Mouse (Mus musculus) hindbrain, embryonic 12.5 days (tissue): ENCODE data around the gene D17H6S53E. TPM values are rescaled to one million over a fixed set of nuclear protein-coding genes. Genes with fewer than 3 reads are reported as not detected.

Experiments
- ATAC-seq: fragments of 200-750 bp; cut with Nextera tagmentation; 2 replicates; pipeline ENCODE4 v1.8.0; 2017; ENCODE audit warnings: moderate TSS enrichment; ENCODE audit not compliant: low FRiP score
- H3K27ac ChIP-seq: fragments of 300-500 bp; sonication (generic); 2 replicates; pipeline ENCODE4 v1.5.1; 2016; ENCODE audit warnings: mild to moderate bottlenecking
- H3K27me3 ChIP-seq: fragments of 300-500 bp; sonication (generic); 2 replicates; pipeline ENCODE4 v1.6.1; 2016; ENCODE audit warnings: mild to moderate bottlenecking
- H3K36me3 ChIP-seq: fragments of 300-500 bp; sonication (generic); 2 replicates; pipeline ENCODE4 v1.6.1; 2016; ENCODE audit warnings: mild to moderate bottlenecking
- H3K4me1 ChIP-seq: fragments of 300-500 bp; sonication (generic); 2 replicates; pipeline ENCODE4 v1.6.1; 2016
- H3K4me2 ChIP-seq: fragments of 300-500 bp; sonication (generic); replicated peaks from 2 replicates; pipeline ENCODE4 v1.6.1; 2016; ENCODE audit warnings: mild to moderate bottlenecking
- H3K4me3 ChIP-seq: fragments of 300-500 bp; sonication (generic); 2 replicates; pipeline ENCODE4 v1.5.1; 2016; ENCODE audit warnings: mild to moderate bottlenecking
- H3K9ac ChIP-seq: fragments of 300-500 bp; sonication (generic); 2 replicates; pipeline ENCODE4 v1.6.1; 2016; ENCODE audit warnings: mild to moderate bottlenecking, moderate library complexity
- H3K9me3 ChIP-seq: fragments of 300-500 bp; sonication (generic); replicated peaks from 2 replicates; pipeline ENCODE4 v1.6.1; 2016; ENCODE audit warnings: mild to moderate bottlenecking
- WGBS: fragments of 180-500 bp; shearing (Covaris S2); methylation state at CpG from one replicate; pipeline ENCODE4 v1.1.7; 2016; 5-methylcytosine and 5-hydroxymethylcytosine counted together
- polyA plus RNA-seq: library from polyadenylated mRNA; unstranded; fragments of >200 nt; fragmentation: Nextera tagmentation; extraction: Ambion mirVana; gene quantifications from 2 replicates; pipeline ENCODE4 v1.2.1, GENCODE M21; 2016

D17H6S53E gene
- polyA plus RNA-seq, 1 experiment from 2014 or later: 7.3 TPM

- peaks cover 19% of the 10 kb centered on the region for H3K4me1 ChIP-seq
- no peak for ATAC-seq
- no peak overlapping the region for H3K4me2 ChIP-seq
- H3K9ac ChIP-seq: no peak overlapping the region
- no peaks in the 10 kb centered on the region for H3K9me3 ChIP-seq
- peaks cover 66% of the 10 kb centered on the region for H3K36me3 ChIP-seq
- no peak overlapping the region for H3K27ac ChIP-seq
- no peaks in the 10 kb centered on the region for H3K27me3 ChIP-seq
- H3K4me3 ChIP-seq: no peak overlapping the region
- WGBS: 96% methylated on average over 3 of the region's 3 CpGs
Measured at GRCm38 (mm10) chr17:35139269-35139668, 13.1 kb downstream of the D17H6S53E start.

DNA sequence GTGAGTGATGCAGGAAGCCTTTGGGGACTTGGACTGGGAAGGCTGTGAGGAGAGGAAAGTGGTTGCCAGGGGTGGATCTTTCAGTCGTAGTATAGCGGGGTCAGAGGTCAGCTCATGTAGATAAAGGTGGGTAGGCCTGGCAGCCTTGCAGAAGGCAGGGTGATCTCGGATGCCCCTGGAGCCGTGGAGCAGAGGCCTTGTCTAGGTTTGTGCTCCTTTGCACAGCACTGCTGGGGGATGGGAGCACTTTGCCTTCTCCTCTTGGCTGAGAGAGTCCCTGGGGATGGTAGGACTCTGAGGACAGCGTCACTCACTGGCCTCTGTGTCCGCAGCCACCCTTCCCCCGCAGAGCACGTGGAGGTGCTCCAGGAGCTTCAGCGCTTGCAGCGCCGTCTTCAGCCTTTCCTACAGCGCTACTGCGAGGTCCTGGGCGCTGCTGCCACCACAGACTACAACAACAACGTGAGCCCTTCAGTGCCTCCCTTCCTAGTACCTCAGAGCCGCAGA is 14.4 kb downstream of the D17H6S53E start:
- H3K27ac ChIP-seq: no peak overlapping the region
- H3K9me3 ChIP-seq: no peaks in the 10 kb centered on the region
- no peak overlapping the region for H3K4me2 ChIP-seq
- 77% methylated on average over 16 of the region's 16 CpGs for WGBS
- H3K9ac ChIP-seq: no peak overlapping the region
- no peak overlapping the region for H3K4me3 ChIP-seq
- peaks cover 19% of the 10 kb centered on the region for H3K4me1 ChIP-seq
- no peaks in the 10 kb centered on the region for H3K27me3 ChIP-seq
- no peak for ATAC-seq
- H3K36me3 ChIP-seq: peaks cover 79% of the 10 kb centered on the region

- peaks cover 12% of the 10 kb centered on the region for H3K4me1 ChIP-seq
- H3K36me3 ChIP-seq: peaks cover 93% of the 10 kb centered on the region
- WGBS: 92% methylated on average over 6 of the region's 6 CpGs
- no peak for ATAC-seq
- no peak overlapping the region for H3K4me2 ChIP-seq
- no peak overlapping the region for H3K4me3 ChIP-seq
- H3K9me3 ChIP-seq: no peaks in the 10 kb centered on the region
- H3K9ac ChIP-seq: no peak overlapping the region
- H3K27me3 ChIP-seq: no peaks in the 10 kb centered on the region
- H3K27ac ChIP-seq: no peak overlapping the region
Measured at GRCm38 (mm10) chr17:35141971-35142370, 15.8 kb downstream of the D17H6S53E start.

DNA sequence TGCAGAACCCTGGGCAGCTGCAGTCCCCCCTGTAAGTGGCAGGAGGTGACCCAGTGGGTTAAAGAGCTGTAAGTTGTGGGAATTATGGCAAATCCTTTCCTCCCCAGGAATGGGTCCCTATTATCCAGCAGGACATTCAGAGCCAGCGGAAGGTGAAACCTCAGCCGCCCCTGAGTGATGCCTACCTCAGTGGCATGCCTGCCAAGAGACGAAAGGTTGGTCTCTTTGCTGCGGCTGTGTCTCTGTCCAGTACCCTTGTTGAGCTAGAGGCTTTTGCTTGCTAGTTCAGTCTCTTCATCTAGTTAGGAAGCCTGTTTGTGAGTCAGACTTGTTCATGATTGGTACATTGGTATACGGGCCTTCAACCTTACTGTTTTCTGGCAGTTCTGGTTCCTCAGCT is 20.0 kb downstream of the D17H6S53E start:
- H3K4me3 ChIP-seq: no peak overlapping the region
- no peak for ATAC-seq
- H3K4me2 ChIP-seq: no peak overlapping the region
- H3K4me1 ChIP-seq: no peaks in the 10 kb centered on the region
- peaks cover 96% of the 10 kb centered on the region for H3K36me3 ChIP-seq
- H3K9ac ChIP-seq: no peak overlapping the region
- 94% methylated on average over 5 of the region's 5 CpGs for WGBS
- no peaks in the 10 kb centered on the region for H3K9me3 ChIP-seq
- no peaks in the 10 kb centered on the region for H3K27me3 ChIP-seq
- peak overlapping the region; percentile 48; the same call in 1 of the 2 replicates for H3K27ac ChIP-seq

DNA sequence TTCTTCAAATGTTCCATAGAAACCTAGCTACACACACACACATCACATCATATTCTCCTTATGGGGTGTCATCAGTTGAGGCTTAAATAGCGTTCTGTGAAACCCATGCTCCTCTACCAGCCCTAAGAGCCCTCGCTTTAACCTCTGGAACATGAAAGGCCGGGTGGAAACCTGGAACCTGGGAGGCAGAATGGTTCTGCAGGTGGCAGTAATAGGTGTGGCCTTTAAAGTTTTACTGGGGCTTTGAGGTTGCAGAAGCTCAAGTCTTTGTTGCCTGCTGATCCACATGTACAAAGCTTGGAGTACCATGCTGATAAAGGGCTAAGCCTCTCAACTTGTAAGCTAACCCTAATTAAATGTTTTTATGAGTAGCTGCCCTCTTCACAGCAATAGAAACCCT is 21.2 kb downstream of the D17H6S53E start:
- H3K4me2 ChIP-seq: no peak overlapping the region
- ATAC-seq: no peak
- no peak overlapping the region for H3K9ac ChIP-seq
- H3K27ac ChIP-seq: 0 out of 2 replicates have a peak overlapping the region, but pooled peaks have one; percentile 30
- 61% methylated on average over 3 of the region's 3 CpGs for WGBS
- H3K9me3 ChIP-seq: no peaks in the 10 kb centered on the region
- H3K4me3 ChIP-seq: no peak overlapping the region
- H3K4me1 ChIP-seq: no peaks in the 10 kb centered on the region
- no peaks in the 10 kb centered on the region for H3K27me3 ChIP-seq
- peaks cover 96% of the 10 kb centered on the region for H3K36me3 ChIP-seq

- WGBS: 65% methylated on average over 5 of the region's 5 CpGs
Measured at GRCm38 (mm10) chr17:35147922-35148639, 21.9 kb downstream of the D17H6S53E start.

DNA sequence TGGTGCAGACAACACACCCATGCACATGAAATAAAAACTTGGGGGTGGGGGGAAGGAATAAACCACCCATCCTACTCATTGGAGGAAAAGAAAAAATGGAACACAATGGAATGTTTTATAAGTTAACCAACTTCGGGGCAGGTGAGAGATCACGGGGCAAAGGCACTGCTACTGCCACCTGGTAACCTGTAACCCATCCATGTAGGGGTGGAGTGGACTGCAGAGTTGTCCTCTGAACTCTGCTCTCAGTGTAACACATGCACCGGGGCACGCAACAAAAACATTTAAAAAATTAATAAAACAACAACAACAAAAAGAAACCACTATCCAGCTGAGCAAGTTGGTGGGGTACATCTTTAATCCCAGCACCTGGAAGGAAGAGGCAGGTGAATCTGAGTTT is 25.9 kb downstream of the D17H6S53E start:
- 98% methylated on average over 4 of the region's 4 CpGs for WGBS
- no peak overlapping the region for H3K4me3 ChIP-seq
- no peak for ATAC-seq
- peaks cover 96% of the 10 kb centered on the region for H3K36me3 ChIP-seq
- no peaks in the 10 kb centered on the region for H3K4me1 ChIP-seq
- H3K9me3 ChIP-seq: no peaks in the 10 kb centered on the region
- no peak overlapping the region for H3K4me2 ChIP-seq
- no peak overlapping the region for H3K27ac ChIP-seq
- no peaks in the 10 kb centered on the region for H3K27me3 ChIP-seq
- no peak overlapping the region for H3K9ac ChIP-seq

More at GRCm38 (mm10) chr17:35147922-35148639, 21.9 kb downstream of the D17H6S53E start:
- Histone ChIP-seq H3K4me3 (no peak overlapping the region), H3K27ac (no peak overlapping the region), H3K9me3 (no peaks in the 10 kb centered on the region), H3K4me2 (no peak overlapping the region), H3K36me3 (peaks cover 96% of the 10 kb centered on the region), H3K4me1 (no peaks in the 10 kb centered on the region), H3K9ac (no peak overlapping the region), H3K27me3 (no peaks in the 10 kb centered on the region)
- no peak for ATAC-seq

- Histone ChIP-seq H3K4me3 (no peak overlapping the region), H3K9me3 (no peaks in the 10 kb centered on the region), H3K4me1 (no peaks in the 10 kb centered on the region), H3K9ac (no peak overlapping the region), H3K36me3 (peaks cover 98% of the 10 kb centered on the region), H3K4me2 (no peak overlapping the region), H3K27ac (no peak overlapping the region), H3K27me3 (no peaks in the 10 kb centered on the region)
- 92% methylated on average over 9 of the region's 9 CpGs for WGBS
- no peak for ATAC-seq
Measured at GRCm38 (mm10) chr17:35153077-35153476, 26.9 kb downstream of the D17H6S53E start.

DNA sequence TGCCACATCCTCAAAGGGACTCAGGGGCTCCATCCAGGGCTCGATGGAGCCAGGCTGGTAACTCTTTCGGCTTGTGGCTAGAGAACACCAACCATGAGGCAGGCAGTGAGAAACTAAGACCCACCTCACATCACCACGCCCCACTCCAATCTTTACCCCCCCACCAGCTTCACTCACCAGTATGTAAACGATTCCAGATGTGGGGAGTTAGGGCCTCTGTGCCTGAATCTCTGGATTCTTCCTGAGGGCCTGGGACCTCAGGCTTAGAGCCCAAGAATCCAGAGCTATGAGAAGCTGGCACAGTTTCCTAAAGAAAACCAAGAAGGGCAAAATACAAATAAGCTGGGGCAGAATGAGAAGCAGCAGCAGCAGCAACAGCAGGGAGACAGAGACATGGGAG is 27.8 kb downstream of the D17H6S53E start:
- no peak for ATAC-seq
- no peak overlapping the region for H3K4me2 ChIP-seq
- H3K36me3 ChIP-seq: peaks cover 98% of the 10 kb centered on the region
- H3K4me1 ChIP-seq: no peaks in the 10 kb centered on the region
- no peak overlapping the region for H3K27ac ChIP-seq
- H3K4me3 ChIP-seq: no peak overlapping the region
- H3K9ac ChIP-seq: no peak overlapping the region
- no peaks in the 10 kb centered on the region for H3K27me3 ChIP-seq
- H3K9me3 ChIP-seq: no peaks in the 10 kb centered on the region
- 93% methylated on average over 4 of the region's 4 CpGs for whole genome bisulfite sequencing

GRCm38 (mm10) chr17:35154616-35155015 is 28.4 kb downstream of the D17H6S53E start:
- no peaks in the 10 kb centered on the region for H3K27me3 ChIP-seq
- no peak overlapping the region for H3K4me3 ChIP-seq
- no peak for ATAC-seq
- no peaks in the 10 kb centered on the region for H3K4me1 ChIP-seq
- no peaks in the 10 kb centered on the region for H3K9me3 ChIP-seq
- no peak overlapping the region for H3K4me2 ChIP-seq
- peaks cover 98% of the 10 kb centered on the region for H3K36me3 ChIP-seq
- 76% methylated on average over 7 of the region's 7 CpGs for WGBS
- no peak overlapping the region; the same call in 1 of the 2 replicates for H3K27ac ChIP-seq
- no peak overlapping the region for H3K9ac ChIP-seq

- no peaks in the 10 kb centered on the region for H3K27me3 ChIP-seq
- no peak for ATAC-seq
Measured at GRCm38 (mm10) chr17:35155451-35155850, 29.3 kb downstream of the D17H6S53E start.

DNA sequence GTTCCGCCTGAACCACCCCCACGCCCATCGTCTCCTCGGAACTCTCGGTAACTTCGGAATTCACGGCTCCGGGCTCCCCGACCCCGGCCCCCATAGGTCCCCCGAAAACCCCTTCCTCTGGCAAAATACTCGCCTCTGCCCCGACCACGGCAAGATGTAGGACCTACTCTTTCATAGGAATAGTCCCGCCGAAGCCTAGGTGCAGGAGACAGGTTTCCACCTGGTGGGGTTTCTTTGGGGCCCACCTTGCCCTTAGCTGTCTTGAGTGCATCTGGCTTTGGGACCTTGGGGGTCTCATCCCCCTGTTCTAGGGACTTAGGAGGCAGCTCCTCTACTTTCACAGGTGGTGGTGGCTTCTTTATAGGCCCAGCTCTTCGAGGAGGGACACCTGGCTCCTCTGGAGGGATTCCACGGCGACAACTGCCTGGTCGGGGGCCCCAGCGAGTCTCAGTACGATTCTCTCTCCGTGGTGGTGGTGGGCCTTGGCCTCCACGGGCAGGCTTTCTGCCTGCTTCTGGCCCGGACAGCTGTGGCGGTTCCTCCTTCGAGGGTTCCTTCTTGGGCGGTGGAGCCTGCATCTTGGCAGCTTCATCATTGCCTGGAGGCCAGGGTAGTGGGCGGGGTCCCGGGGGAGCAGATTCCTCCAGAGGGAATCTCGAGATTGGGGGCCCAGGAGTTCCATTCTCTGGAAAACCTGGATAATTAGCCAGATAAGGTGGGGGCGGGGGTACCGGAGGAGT is 30.5 kb downstream of the D17H6S53E start:
- no peak overlapping the region for H3K9ac ChIP-seq
- H3K4me1 ChIP-seq: peaks cover 4% of the 10 kb centered on the region
- no peak for ATAC-seq
- H3K36me3 ChIP-seq: peaks cover 100% of the 10 kb centered on the region
- H3K4me2 ChIP-seq: no peak overlapping the region
- H3K9me3 ChIP-seq: no peaks in the 10 kb centered on the region
- no peak overlapping the region for H3K27ac ChIP-seq
- H3K27me3 ChIP-seq: no peaks in the 10 kb centered on the region
- H3K4me3 ChIP-seq: no peak overlapping the region
- WGBS: 91% methylated on average over 33 of the region's 33 CpGs

More at GRCm38 (mm10) chr17:35155451-35155850, 29.3 kb downstream of the D17H6S53E start:
- Histone ChIP-seq H3K4me3 (no peak overlapping the region), H3K27ac (no peak overlapping the region), H3K4me1 (no peaks in the 10 kb centered on the region), H3K9me3 (no peaks in the 10 kb centered on the region), H3K4me2 (no peak overlapping the region), H3K9ac (no peak overlapping the region), H3K36me3 (peaks cover 98% of the 10 kb centered on the region)
- 96% methylated on average over 12 of the region's 12 CpGs for WGBS
